Mouse (Mus musculus): Measurements from ENCODE around the gene Gm26938. TPM values are rescaled to one million over a fixed set of nuclear protein-coding genes. Genes with fewer than 3 reads are reported as not detected.

Gene Gm26938
- polyA plus RNA-seq (2015; fragmentation: Nextera tagmentation; extraction: Ambion mirVana): not detected in 2 replicates

- WGBS (ENCODE audit: insufficient replicate concordance): under 1% methylated on average over 43 of the region's 43 CpGs
- peaks cover 32% of the 10 kb centered on the region for H3K36me3 ChIP-seq (replicated peaks)
- peak; percentile 78 for ATAC-seq (ENCODE audit: insufficient read depth)
- H3K27ac ChIP-seq (replicated peaks): peak within 1 kb of the TSS; percentile 77
- no peaks in the 10 kb centered on the region for H3K27me3 ChIP-seq
- peaks cover 31% of the 10 kb centered on the region for H3K4me1 ChIP-seq (replicated peaks)
- H3K9ac ChIP-seq: peak within 1 kb of the TSS; percentile 74
- H3K4me2 ChIP-seq: peak within 1 kb of the TSS; percentile 83
- no peaks in the 10 kb centered on the region for H3K9me3 ChIP-seq (replicated peaks)
- peak within 1 kb of the TSS; percentile 82 for H3K4me3 ChIP-seq (replicated peaks)
Measured at GRCm38 (mm10) chr5:139826357-139827055, at the start of gene Gm26938, which contains the start of gene Psmg3. Gene Gm26938, minus strand, starts transcription at chr5:139826407. Gene Psmg3, minus strand, starts transcription at chr5:139826885.

- H3K27me3 ChIP-seq: no peaks in the 10 kb centered on the region
- no peak overlapping the region for H3K9ac ChIP-seq
- no peak overlapping the region for H3K4me3 ChIP-seq (replicated peaks)
- no peak overlapping the region for H3K27ac ChIP-seq (replicated peaks)
- H3K4me1 ChIP-seq (replicated peaks): no peaks in the 10 kb centered on the region
- H3K9me3 ChIP-seq (replicated peaks): no peaks in the 10 kb centered on the region
- ATAC-seq (ENCODE audit: insufficient read depth): no peak
- no peaks in the 10 kb centered on the region for H3K36me3 ChIP-seq (replicated peaks)
- no peak overlapping the region for H3K4me2 ChIP-seq
- 54% methylated on average over 1 of the region's 1 CpGs for WGBS (ENCODE audit: insufficient replicate concordance)
Measured at GRCm38 (mm10) chr5:139871526-139871925, 45.3 kb upstream of the Gm26938 start.

- Histone ChIP-seq H3K4me1 (replicated peaks) (no peaks in the 10 kb centered on the region), H3K4me3 (replicated peaks) (no peak overlapping the region), H3K9me3 (replicated peaks) (no peaks in the 10 kb centered on the region), H3K27ac (replicated peaks) (no peak overlapping the region), H3K9ac (no peak overlapping the region), H3K36me3 (replicated peaks) (no peaks in the 10 kb centered on the region), H3K27me3 (no peaks in the 10 kb centered on the region), H3K4me2 (no peak overlapping the region)
- 19% methylated on average over 4 of the region's 4 CpGs for WGBS (ENCODE audit: insufficient replicate concordance)
- no peak for ATAC-seq (ENCODE audit: insufficient read depth)
Measured at GRCm38 (mm10) chr5:139870886-139871285, 44.7 kb upstream of the Gm26938 start.

GRCm38 (mm10) chr5:139862759-139863158 lies 36.6 kb upstream of the Gm26938 start:
- Histone ChIP-seq H3K9me3 (replicated peaks) (no peaks in the 10 kb centered on the region), H3K27me3 (peaks cover 8% of the 10 kb centered on the region; the same call in 1 of the 2 replicates), H3K4me3 (replicated peaks) (no peak overlapping the region), H3K4me2 (no peak overlapping the region), H3K4me1 (replicated peaks) (no peaks in the 10 kb centered on the region), H3K9ac (no peak overlapping the region), H3K27ac (replicated peaks) (no peak overlapping the region), H3K36me3 (replicated peaks) (no peaks in the 10 kb centered on the region)
- 38% methylated on average over 4 of the region's 4 CpGs for WGBS (ENCODE audit: insufficient replicate concordance)
- ATAC-seq (ENCODE audit: insufficient read depth): no peak

- H3K4me1 ChIP-seq (replicated peaks): no peaks in the 10 kb centered on the region
- peaks cover 5% of the 10 kb centered on the region; the same call in 1 of the 2 replicates for H3K27me3 ChIP-seq
- no peak overlapping the region for H3K4me3 ChIP-seq (replicated peaks)
Measured at GRCm38 (mm10) chr5:139860328-139861104, 34.3 kb upstream of the Gm26938 start.

GRCm38 (mm10) chr5:139849626-139850320 lies 23.6 kb upstream of the Gm26938 start:
- WGBS (ENCODE audit: insufficient replicate concordance): 61% methylated on average over 12 of the region's 12 CpGs
- no peak for ATAC-seq (ENCODE audit: insufficient read depth)

More at GRCm38 (mm10) chr5:139860328-139861104, 34.3 kb upstream of the Gm26938 start:
- no peak overlapping the region for H3K27ac ChIP-seq (replicated peaks)
- no peak for ATAC-seq (ENCODE audit: insufficient read depth)
- no peak overlapping the region for H3K4me2 ChIP-seq
- no peak overlapping the region for H3K9ac ChIP-seq
- no peaks in the 10 kb centered on the region for H3K36me3 ChIP-seq (replicated peaks)
- WGBS (ENCODE audit: insufficient replicate concordance): 41% methylated on average over 15 of the region's 15 CpGs
- H3K9me3 ChIP-seq (replicated peaks): no peaks in the 10 kb centered on the region

GRCm38 (mm10) chr5:139839142-139839541 lies 12.9 kb upstream of the Gm26938 start:
- Histone ChIP-seq H3K36me3 (replicated peaks) (no peaks in the 10 kb centered on the region), H3K9me3 (replicated peaks) (no peaks in the 10 kb centered on the region), H3K9ac (no peak overlapping the region), H3K4me1 (replicated peaks) (0 out of 2 replicates have a peak, but pooled peaks cover 3% of the 10 kb centered on the region), H3K27ac (replicated peaks) (no peak overlapping the region), H3K27me3 (peaks cover 7% of the 10 kb centered on the region), H3K4me3 (replicated peaks) (no peak overlapping the region), H3K4me2 (no peak overlapping the region)
- ATAC-seq (ENCODE audit: insufficient read depth): no peak
- 31% methylated on average over 3 of the region's 3 CpGs for WGBS (ENCODE audit: insufficient replicate concordance)

More at GRCm38 (mm10) chr5:139849626-139850320, 23.6 kb upstream of the Gm26938 start:
- H3K27me3 ChIP-seq: peaks cover 10% of the 10 kb centered on the region; the same call in 1 of the 2 replicates
- H3K36me3 ChIP-seq (replicated peaks): no peaks in the 10 kb centered on the region
- no peak overlapping the region for H3K4me2 ChIP-seq
- no peaks in the 10 kb centered on the region for H3K4me1 ChIP-seq (replicated peaks)
- no peak overlapping the region for H3K4me3 ChIP-seq (replicated peaks)
- no peak overlapping the region for H3K27ac ChIP-seq (replicated peaks)
- H3K9ac ChIP-seq: no peak overlapping the region
- H3K9me3 ChIP-seq (replicated peaks): no peaks in the 10 kb centered on the region

GRCm38 (mm10) chr5:139838476-139838892 lies 12.3 kb upstream of the Gm26938 start:
- ATAC-seq (ENCODE audit: insufficient read depth): no peak
- no peak overlapping the region for H3K9ac ChIP-seq
- H3K4me3 ChIP-seq (replicated peaks): no peak overlapping the region
- no peak overlapping the region for H3K27ac ChIP-seq (replicated peaks)
- H3K4me2 ChIP-seq: no peak overlapping the region
- H3K4me1 ChIP-seq (replicated peaks): 0 out of 2 replicates have a peak, but pooled peaks cover 3% of the 10 kb centered on the region
- WGBS (ENCODE audit: insufficient replicate concordance): 15% methylated on average over 2 of the region's 2 CpGs
- peaks cover 7% of the 10 kb centered on the region for H3K27me3 ChIP-seq
- no peaks in the 10 kb centered on the region for H3K9me3 ChIP-seq (replicated peaks)
- H3K36me3 ChIP-seq (replicated peaks): no peaks in the 10 kb centered on the region

GRCm38 (mm10) chr5:139835706-139836105 lies 9.5 kb upstream of the Gm26938 start:
- Histone ChIP-seq H3K27ac (replicated peaks) (no peak overlapping the region), H3K4me2 (no peak overlapping the region), H3K9ac (no peak overlapping the region), H3K4me1 (replicated peaks) (0 out of 2 replicates have a peak, but pooled peaks cover 3% of the 10 kb centered on the region), H3K27me3 (peaks cover 13% of the 10 kb centered on the region), H3K36me3 (replicated peaks) (no peaks in the 10 kb centered on the region), H3K4me3 (replicated peaks) (no peak overlapping the region), H3K9me3 (replicated peaks) (no peaks in the 10 kb centered on the region)
- ATAC-seq (ENCODE audit: insufficient read depth): no peak
- WGBS (ENCODE audit: insufficient replicate concordance): 69% methylated on average over 7 of the region's 7 CpGs

GRCm38 (mm10) chr5:139832125-139832524 lies 5.9 kb upstream of the Gm26938 start:
- H3K4me3 ChIP-seq (replicated peaks): no peak overlapping the region
- no peaks in the 10 kb centered on the region for H3K9me3 ChIP-seq (replicated peaks)
- 22% methylated on average over 7 of the region's 7 CpGs for WGBS (ENCODE audit: insufficient replicate concordance)
- no peak for ATAC-seq (ENCODE audit: insufficient read depth)
- no peak overlapping the region for H3K9ac ChIP-seq
- H3K27me3 ChIP-seq: peaks cover 6% of the 10 kb centered on the region
- H3K4me2 ChIP-seq: no peak overlapping the region
- H3K4me1 ChIP-seq (replicated peaks): peaks cover 6% of the 10 kb centered on the region; the same call in 1 of the 2 replicates
- H3K27ac ChIP-seq (replicated peaks): no peak overlapping the region
- no peaks in the 10 kb centered on the region for H3K36me3 ChIP-seq (replicated peaks)
